Mouse (Mus musculus): ENCODE results near the gene Ift22. TPM values are rescaled to one million over a fixed set of nuclear protein-coding genes. Genes with fewer than 3 reads are reported as not detected.

The Ift22 gene
- polyA plus RNA-seq (2016; fragmentation: Nextera tagmentation; extraction: Ambion mirVana) = 94.9 and 106 TPM in 2 replicates

GRCm38 (mm10) chr5:136907991-136908857 lies at the start of gene Ift22:
Ift22 (plus strand) TSS chr5:136908150.
- 10% methylated on average over 32 of the region's 32 CpGs for WGBS
- Histone ChIP-seq H3K4me3 (peak within 1 kb of the TSS; percentile 67), H3K36me3 (peaks cover 23% of the 10 kb centered on the region), H3K4me1 (peaks cover 11% of the 10 kb centered on the region), H3K27ac (no peak within 1 kb of the TSS), H3K4me2 (replicated peaks) (peak within 1 kb of the TSS; percentile 63), H3K27me3 (no peaks in the 10 kb centered on the region), H3K9me3 (replicated peaks) (no peaks in the 10 kb centered on the region; the same call in 1 of the 2 replicates), H3K9ac (peak within 1 kb of the TSS; percentile 72)
- peak; percentile 94 for ATAC-seq (ENCODE audit: low FRiP score)

GRCm38 (mm10) chr5:136861191-136861940 lies 46.6 kb upstream of the Ift22 start:
- no peaks in the 10 kb centered on the region for H3K9me3 ChIP-seq (replicated peaks)
- no peak for ATAC-seq (ENCODE audit: low FRiP score)
- H3K36me3 ChIP-seq = no peaks in the 10 kb centered on the region
- peak overlapping the region; percentile 70 for H3K27ac ChIP-seq
- H3K9ac ChIP-seq = peak overlapping the region; percentile 11; the same call in 1 of the 2 replicates
- 11% methylated on average over 20 of the region's 20 CpGs for WGBS
- H3K4me2 ChIP-seq (replicated peaks) = peak overlapping the region; percentile 24
- no peaks in the 10 kb centered on the region for H3K27me3 ChIP-seq
- no peak overlapping the region for H3K4me3 ChIP-seq
- peaks cover 38% of the 10 kb centered on the region for H3K4me1 ChIP-seq

- H3K27ac ChIP-seq = peak overlapping the region; percentile 86; the same call in 1 of the 2 replicates
- WGBS = 49% methylated on average over 4 of the region's 4 CpGs
- H3K4me1 ChIP-seq = peaks cover 38% of the 10 kb centered on the region
- no peaks in the 10 kb centered on the region for H3K27me3 ChIP-seq
- H3K36me3 ChIP-seq = no peaks in the 10 kb centered on the region
- no peak overlapping the region for H3K4me3 ChIP-seq
- H3K9me3 ChIP-seq (replicated peaks) = no peaks in the 10 kb centered on the region
- H3K4me2 ChIP-seq (replicated peaks) = no peak overlapping the region
- no peak for ATAC-seq (ENCODE audit: low FRiP score)
- no peak overlapping the region for H3K9ac ChIP-seq
Observed at GRCm38 (mm10) chr5:136862806-136863205, 45.1 kb upstream of the Ift22 start.

GRCm38 (mm10) chr5:136863276-136863675 lies 44.7 kb upstream of the Ift22 start:
- Histone ChIP-seq H3K4me1 (peaks cover 38% of the 10 kb centered on the region), H3K9ac (no peak overlapping the region), H3K27me3 (no peaks in the 10 kb centered on the region), H3K9me3 (replicated peaks) (no peaks in the 10 kb centered on the region), H3K4me2 (replicated peaks) (no peak overlapping the region), H3K27ac (peak overlapping the region; percentile 86), H3K4me3 (no peak overlapping the region), H3K36me3 (no peaks in the 10 kb centered on the region)
- 41% methylated on average over 9 of the region's 9 CpGs for WGBS
- ATAC-seq (ENCODE audit: low FRiP score) = no peak

GRCm38 (mm10) chr5:136863961-136864674 lies 43.8 kb upstream of the Ift22 start:
- WGBS = 14% methylated on average over 14 of the region's 14 CpGs
- ATAC-seq (ENCODE audit: low FRiP score) = peak; percentile 80
- Histone ChIP-seq H3K9me3 (replicated peaks) (no peaks in the 10 kb centered on the region), H3K27me3 (no peaks in the 10 kb centered on the region), H3K4me3 (no peak overlapping the region), H3K4me2 (replicated peaks) (peak overlapping the region; percentile 18), H3K27ac (peak overlapping the region; percentile 86), H3K4me1 (peaks cover 38% of the 10 kb centered on the region), H3K36me3 (no peaks in the 10 kb centered on the region), H3K9ac (no peak overlapping the region)

- 70% methylated on average over 5 of the region's 5 CpGs for WGBS
- no peaks in the 10 kb centered on the region for H3K27me3 ChIP-seq
- H3K36me3 ChIP-seq = no peaks in the 10 kb centered on the region
- no peak overlapping the region for H3K4me2 ChIP-seq (replicated peaks)
- peaks cover 29% of the 10 kb centered on the region for H3K4me1 ChIP-seq
- no peak overlapping the region for H3K9ac ChIP-seq
- ATAC-seq (ENCODE audit: low FRiP score) = no peak
- H3K9me3 ChIP-seq (replicated peaks) = no peaks in the 10 kb centered on the region
- H3K4me3 ChIP-seq = no peak overlapping the region
- H3K27ac ChIP-seq = no peak overlapping the region
Observed at GRCm38 (mm10) chr5:136867706-136868105, 40.2 kb upstream of the Ift22 start.

- 47% methylated on average over 10 of the region's 10 CpGs for WGBS
- Histone ChIP-seq H3K9me3 (replicated peaks) (no peaks in the 10 kb centered on the region), H3K36me3 (no peaks in the 10 kb centered on the region), H3K27me3 (no peaks in the 10 kb centered on the region), H3K4me3 (no peak overlapping the region), H3K4me2 (replicated peaks) (no peak overlapping the region; the same call in 1 of the 2 replicates), H3K9ac (no peak overlapping the region), H3K27ac (peak overlapping the region; percentile 1), H3K4me1 (peaks cover 15% of the 10 kb centered on the region)
- ATAC-seq (ENCODE audit: low FRiP score) = no peak
Observed at GRCm38 (mm10) chr5:136869451-136870114, 38.4 kb upstream of the Ift22 start.

GRCm38 (mm10) chr5:136872417-136872816 lies 35.5 kb upstream of the Ift22 start:
- H3K27me3 ChIP-seq = no peaks in the 10 kb centered on the region
- H3K9ac ChIP-seq = no peak overlapping the region
- no peaks in the 10 kb centered on the region for H3K36me3 ChIP-seq
- WGBS = 72% methylated on average over 8 of the region's 8 CpGs
- ATAC-seq (ENCODE audit: low FRiP score) = no peak
- no peak overlapping the region for H3K27ac ChIP-seq
- no peak overlapping the region for H3K4me3 ChIP-seq
- H3K4me1 ChIP-seq = peaks cover 11% of the 10 kb centered on the region
- H3K4me2 ChIP-seq (replicated peaks) = no peak overlapping the region
- no peaks in the 10 kb centered on the region for H3K9me3 ChIP-seq (replicated peaks)

- H3K36me3 ChIP-seq = no peaks in the 10 kb centered on the region
- H3K27me3 ChIP-seq = no peaks in the 10 kb centered on the region
- no peak overlapping the region for H3K9ac ChIP-seq
- H3K27ac ChIP-seq = no peak overlapping the region
- no peak overlapping the region for H3K4me2 ChIP-seq (replicated peaks)
- no peaks in the 10 kb centered on the region for H3K9me3 ChIP-seq (replicated peaks)
- no peak for ATAC-seq (ENCODE audit: low FRiP score)
- WGBS = 82% methylated on average over 10 of the region's 10 CpGs
- H3K4me3 ChIP-seq = no peak overlapping the region
- H3K4me1 ChIP-seq = peaks cover 11% of the 10 kb centered on the region
Observed at GRCm38 (mm10) chr5:136874271-136874670, 33.7 kb upstream of the Ift22 start.

GRCm38 (mm10) chr5:136880101-136880500 lies 27.8 kb upstream of the Ift22 start:
- Histone ChIP-seq H3K4me3 (no peak overlapping the region), H3K36me3 (no peaks in the 10 kb centered on the region), H3K4me2 (replicated peaks) (no peak overlapping the region), H3K27me3 (peaks cover 37% of the 10 kb centered on the region), H3K27ac (no peak overlapping the region), H3K9me3 (replicated peaks) (no peaks in the 10 kb centered on the region), H3K9ac (no peak overlapping the region), H3K4me1 (peaks cover 17% of the 10 kb centered on the region)
- ATAC-seq (ENCODE audit: low FRiP score) = no peak
- 84% methylated on average over 8 of the region's 8 CpGs for WGBS

GRCm38 (mm10) chr5:136881380-136882009 lies 26.5 kb upstream of the Ift22 start:
- ATAC-seq (ENCODE audit: low FRiP score) = peak; percentile 73; the same call in 1 of the 2 replicates
- Histone ChIP-seq H3K36me3 (no peaks in the 10 kb centered on the region), H3K4me2 (replicated peaks) (peak overlapping the region; percentile 81), H3K27me3 (peaks cover 37% of the 10 kb centered on the region), H3K4me1 (peaks cover 17% of the 10 kb centered on the region), H3K4me3 (peak overlapping the region; percentile 53), H3K9ac (peak overlapping the region; percentile 73), H3K27ac (peak overlapping the region; percentile 57; the same call in 1 of the 2 replicates), H3K9me3 (replicated peaks) (no peaks in the 10 kb centered on the region)
- WGBS = 6% methylated on average over 39 of the region's 39 CpGs

Measured in hindbrain, embryonic 12.5 days (tissue).